Mouse (Mus musculus): ENCODE data around the gene Pdlim7. TPM values are rescaled to one million over a fixed set of nuclear protein-coding genes. Genes with fewer than 3 reads are reported as not detected.
A peak's percentile ranks its signal among the peaks of the same experiment; 100 is the strongest.

Gene Pdlim7
- 329 and 370 TPM in 2 replicates for polyA plus RNA-seq (2014; fragmentation: Nextera tagmentation; extraction: Ambion mirVana)

DNA sequence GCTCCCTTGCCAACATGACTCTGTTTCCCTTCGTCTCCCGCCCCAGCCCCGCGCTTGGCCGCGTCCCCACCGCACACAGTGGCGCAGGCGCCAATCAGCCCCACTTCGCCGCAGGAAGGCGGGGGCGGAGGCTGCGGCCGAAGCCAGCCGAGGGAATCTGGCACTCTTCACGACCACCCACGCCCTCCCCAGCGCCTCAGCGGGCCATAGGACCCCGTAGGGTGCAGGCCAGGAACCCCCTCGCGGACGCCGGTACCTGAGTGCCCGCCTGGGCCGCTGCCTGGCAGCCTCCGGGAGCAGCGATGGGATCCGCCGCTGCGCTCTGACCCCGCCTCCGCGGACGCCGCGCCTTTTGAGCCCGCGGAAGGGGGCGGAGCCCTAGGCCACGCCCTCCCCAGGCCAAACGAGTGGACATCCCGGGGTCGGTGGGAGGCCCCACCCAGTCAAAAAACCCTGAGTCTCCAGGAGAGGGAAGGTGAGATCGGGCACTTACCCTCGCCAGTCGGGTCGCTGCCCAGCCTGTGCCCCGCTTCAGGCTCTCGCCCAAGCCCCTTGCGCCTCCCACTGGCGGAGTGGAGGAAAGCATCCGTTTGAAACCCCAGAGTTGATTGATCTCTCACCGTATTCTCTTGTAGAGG lies at the start of gene Pdlim7:
Pdlim7 (minus strand) TSS at position 566 of the 638 bp plus-strand sequence.
- Histone ChIP-seq H3K9me3 (ENCODE audit: control insufficient read depth, low read length) (no peaks in the 10 kb centered on the region), H3K27me3 (ENCODE audit: control insufficient read depth, insufficient read depth, low read length) (peaks cover 14% of the 10 kb centered on the region), H3K4me3 (ENCODE audit: control insufficient read depth in 1 of 2, insufficient read depth in 1 of 2, low read depth in 1 of 2, low read length in 2 of 2) (peak within 1 kb of the TSS; percentile 84 to 99), H3K4me1 (ENCODE audit: control insufficient read depth in 2 of 2, insufficient read depth in 2 of 2, low read length in 2 of 2) (peaks cover 29 to 40% of the 10 kb centered on the region in 2 experiments), H3K9ac (ENCODE audit: low read length) (peak within 1 kb of the TSS; percentile 99), H3K4me2 (ENCODE audit: low read length) (peak within 1 kb of the TSS; percentile 92), H3K36me3 (ENCODE audit: control insufficient read depth, insufficient read depth, low read length) (peaks cover 31% of the 10 kb centered on the region), H3K27ac (replicated peaks in 1 of 2; ENCODE audit: control insufficient read depth in 1 of 2, insufficient read depth in 1 of 2, low read depth in 2 of 2, low read length in 2 of 2) (peak within 1 kb of the TSS; percentile 97 to 99)
- ATAC-seq (ENCODE audit: insufficient number of reproducible peaks, insufficient read depth, low FRiP score, low read depth) = peak; percentile 40; the same call in 1 of the 2 replicates
- WGBS = under 1% methylated on average over 55 of the region's 55 CpGs

- H3K4me2 ChIP-seq (ENCODE audit: low read length) = no peak overlapping the region
- no peaks in the 10 kb centered on the region for H3K9me3 ChIP-seq (ENCODE audit: control insufficient read depth, low read length)
- H3K4me3 ChIP-seq (ENCODE audit: control insufficient read depth in 1 of 2, insufficient read depth in 1 of 2, low read depth in 1 of 2, low read length in 2 of 2) = no peak overlapping the region
- H3K4me1 ChIP-seq (ENCODE audit: control insufficient read depth in 2 of 2, insufficient read depth in 2 of 2, low read length in 2 of 2) = 0 out of 4 replicates have a peak, but pooled peaks cover 0 to 3% of the 10 kb centered on the region in 2 experiments
- no peak overlapping the region for H3K9ac ChIP-seq (ENCODE audit: low read length)
- H3K27ac ChIP-seq (replicated peaks in 1 of 2; ENCODE audit: control insufficient read depth in 1 of 2, insufficient read depth in 1 of 2, low read depth in 2 of 2, low read length in 2 of 2) = no peak overlapping the region
- H3K27me3 ChIP-seq (ENCODE audit: control insufficient read depth, insufficient read depth, low read length) = no peaks in the 10 kb centered on the region
- no peak for ATAC-seq (ENCODE audit: insufficient number of reproducible peaks, insufficient read depth, low FRiP score, low read depth)
- peaks cover 48% of the 10 kb centered on the region for H3K36me3 ChIP-seq (ENCODE audit: control insufficient read depth, insufficient read depth, low read length)
- 79% methylated on average over 6 of the region's 6 CpGs for WGBS
Measured at GRCm38 (mm10) chr13:55557499-55557898, 44.0 kb upstream of the Pdlim7 start.

DNA sequence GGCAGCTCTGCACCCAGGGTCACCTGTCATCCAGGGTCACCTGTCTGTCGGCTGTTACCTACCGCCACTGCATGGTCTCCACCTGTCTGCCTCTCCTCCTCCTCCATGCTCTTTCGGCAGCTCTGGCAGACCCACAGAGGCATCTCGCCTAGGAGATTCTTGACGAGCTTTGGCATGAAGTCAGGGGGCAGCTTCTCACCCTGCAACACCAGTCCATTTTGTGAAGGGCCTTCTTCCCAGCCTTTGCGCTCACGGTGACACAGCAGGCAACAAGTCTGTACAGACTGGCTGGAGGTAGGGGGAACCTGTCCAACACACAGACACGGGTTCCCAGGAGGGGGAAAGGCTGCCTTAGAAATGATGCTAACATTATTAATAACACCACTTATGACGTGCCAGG lies 42.4 kb upstream of the Pdlim7 start:
- ATAC-seq (ENCODE audit: insufficient number of reproducible peaks, insufficient read depth, low FRiP score, low read depth) = no peak
- H3K4me1 ChIP-seq (ENCODE audit: control insufficient read depth in 2 of 2, insufficient read depth in 2 of 2, low read length in 2 of 2) = 0 out of 4 replicates have a peak, but pooled peaks cover 0 to 3% of the 10 kb centered on the region in 2 experiments
- H3K4me2 ChIP-seq (ENCODE audit: low read length) = no peak overlapping the region
- no peak overlapping the region for H3K4me3 ChIP-seq (ENCODE audit: control insufficient read depth in 1 of 2, insufficient read depth in 1 of 2, low read depth in 1 of 2, low read length in 2 of 2)
- H3K9ac ChIP-seq (ENCODE audit: low read length) = no peak overlapping the region
- H3K9me3 ChIP-seq (ENCODE audit: control insufficient read depth, low read length) = no peaks in the 10 kb centered on the region
- peaks cover 57% of the 10 kb centered on the region for H3K36me3 ChIP-seq (ENCODE audit: control insufficient read depth, insufficient read depth, low read length)
- no peaks in the 10 kb centered on the region for H3K27me3 ChIP-seq (ENCODE audit: control insufficient read depth, insufficient read depth, low read length)
- no peak overlapping the region for H3K27ac ChIP-seq (replicated peaks in 1 of 2; ENCODE audit: control insufficient read depth in 1 of 2, insufficient read depth in 1 of 2, low read depth in 2 of 2, low read length in 2 of 2)
- WGBS = 88% methylated on average over 9 of the region's 9 CpGs

- Histone ChIP-seq H3K4me3 (ENCODE audit: control insufficient read depth in 1 of 2, insufficient read depth in 1 of 2, low read depth in 1 of 2, low read length in 2 of 2) (no peak overlapping the region), H3K9ac (ENCODE audit: low read length) (no peak overlapping the region), H3K4me2 (ENCODE audit: low read length) (no peak overlapping the region), H3K27me3 (ENCODE audit: control insufficient read depth, insufficient read depth, low read length) (no peaks in the 10 kb centered on the region), H3K4me1 (ENCODE audit: control insufficient read depth in 2 of 2, insufficient read depth in 2 of 2, low read length in 2 of 2) (no peaks in the 10 kb centered on the region), H3K27ac (replicated peaks in 1 of 2; ENCODE audit: control insufficient read depth in 1 of 2, insufficient read depth in 1 of 2, low read depth in 2 of 2, low read length in 2 of 2) (no peak overlapping the region), H3K9me3 (ENCODE audit: control insufficient read depth, low read length) (no peaks in the 10 kb centered on the region), H3K36me3 (ENCODE audit: control insufficient read depth, insufficient read depth, low read length) (peaks cover 94% of the 10 kb centered on the region)
- 84% methylated on average over 15 of the region's 15 CpGs for WGBS
- no peak for ATAC-seq (ENCODE audit: insufficient number of reproducible peaks, insufficient read depth, low FRiP score, low read depth)
Measured at GRCm38 (mm10) chr13:55549061-55549460, 35.6 kb upstream of the Pdlim7 start.

- no peaks in the 10 kb centered on the region for H3K27me3 ChIP-seq (ENCODE audit: control insufficient read depth, insufficient read depth, low read length)
- ATAC-seq (ENCODE audit: insufficient number of reproducible peaks, insufficient read depth, low FRiP score, low read depth) = no peak
- H3K36me3 ChIP-seq (ENCODE audit: control insufficient read depth, insufficient read depth, low read length) = peaks cover 94% of the 10 kb centered on the region
- no peaks in the 10 kb centered on the region for H3K9me3 ChIP-seq (ENCODE audit: control insufficient read depth, low read length)
- no peak overlapping the region for H3K4me2 ChIP-seq (ENCODE audit: low read length)
- no peaks in the 10 kb centered on the region for H3K4me1 ChIP-seq (ENCODE audit: control insufficient read depth in 2 of 2, insufficient read depth in 2 of 2, low read length in 2 of 2)
- 74% methylated on average over 5 of the region's 5 CpGs for WGBS
- no peak overlapping the region for H3K4me3 ChIP-seq (ENCODE audit: control insufficient read depth in 1 of 2, insufficient read depth in 1 of 2, low read depth in 1 of 2, low read length in 2 of 2)
- H3K9ac ChIP-seq (ENCODE audit: low read length) = no peak overlapping the region
- H3K27ac ChIP-seq (replicated peaks in 1 of 2; ENCODE audit: control insufficient read depth in 1 of 2, insufficient read depth in 1 of 2, low read depth in 2 of 2, low read length in 2 of 2) = no peak overlapping the region
Measured at GRCm38 (mm10) chr13:55548426-55548825, 35.0 kb upstream of the Pdlim7 start.

DNA sequence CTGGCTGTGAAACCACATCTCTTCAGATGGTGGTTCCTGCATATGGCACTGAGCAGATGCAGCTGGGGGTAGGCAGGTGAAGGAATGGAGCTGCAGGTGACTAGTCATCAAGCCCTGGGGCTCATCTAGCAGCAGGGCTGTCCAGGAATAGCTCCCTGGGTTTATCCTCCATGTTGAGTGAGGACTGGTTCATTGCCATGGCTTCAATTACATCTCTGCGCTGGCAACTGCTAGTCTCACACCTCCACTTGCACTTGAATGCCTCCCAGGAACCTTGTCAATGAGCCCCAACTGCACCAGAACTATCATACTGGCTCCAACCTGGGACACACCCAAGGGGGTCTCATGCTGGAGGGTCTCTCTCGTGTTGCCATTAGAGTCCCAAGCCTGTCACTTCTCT lies 34.4 kb upstream of the Pdlim7 start:
- no peak for ATAC-seq (ENCODE audit: insufficient number of reproducible peaks, insufficient read depth, low FRiP score, low read depth)
- Histone ChIP-seq H3K9me3 (ENCODE audit: control insufficient read depth, low read length) (no peaks in the 10 kb centered on the region), H3K4me3 (ENCODE audit: control insufficient read depth in 1 of 2, insufficient read depth in 1 of 2, low read depth in 1 of 2, low read length in 2 of 2) (no peak overlapping the region), H3K27ac (replicated peaks in 1 of 2; ENCODE audit: control insufficient read depth in 1 of 2, insufficient read depth in 1 of 2, low read depth in 2 of 2, low read length in 2 of 2) (no peak overlapping the region), H3K27me3 (ENCODE audit: control insufficient read depth, insufficient read depth, low read length) (no peaks in the 10 kb centered on the region), H3K36me3 (ENCODE audit: control insufficient read depth, insufficient read depth, low read length) (peaks cover 94% of the 10 kb centered on the region), H3K4me1 (ENCODE audit: control insufficient read depth in 2 of 2, insufficient read depth in 2 of 2, low read length in 2 of 2) (no peaks in the 10 kb centered on the region), H3K9ac (ENCODE audit: low read length) (no peak overlapping the region), H3K4me2 (ENCODE audit: low read length) (no peak overlapping the region)
- 84% methylated on average over 2 of the region's 2 CpGs for WGBS

DNA sequence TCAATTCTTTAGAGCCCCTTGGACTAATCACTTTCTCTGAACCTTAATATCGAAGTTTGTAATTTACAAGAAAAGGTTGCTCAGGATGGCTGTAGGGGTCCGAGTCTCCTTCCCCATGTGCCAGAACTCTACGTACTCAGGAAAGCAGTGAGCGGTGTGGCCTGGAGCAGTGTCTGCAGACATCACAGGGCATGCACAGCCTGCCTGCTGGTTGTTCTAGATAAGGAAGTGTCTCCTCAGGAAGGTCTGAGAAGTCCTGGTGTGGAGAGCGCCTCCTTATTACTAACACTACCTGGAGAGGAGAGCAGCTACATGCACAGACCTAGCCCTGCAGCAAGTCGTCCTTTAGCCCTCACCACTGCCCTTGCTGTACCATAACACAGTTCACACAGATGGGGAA lies 31.3 kb upstream of the Pdlim7 start:
- Histone ChIP-seq H3K4me1 (ENCODE audit: control insufficient read depth in 2 of 2, insufficient read depth in 2 of 2, low read length in 2 of 2) (no peaks in the 10 kb centered on the region), H3K27me3 (ENCODE audit: control insufficient read depth, insufficient read depth, low read length) (no peaks in the 10 kb centered on the region), H3K9ac (ENCODE audit: low read length) (no peak overlapping the region), H3K36me3 (ENCODE audit: control insufficient read depth, insufficient read depth, low read length) (peaks cover 96% of the 10 kb centered on the region), H3K4me2 (ENCODE audit: low read length) (no peak overlapping the region), H3K4me3 (ENCODE audit: control insufficient read depth in 1 of 2, insufficient read depth in 1 of 2, low read depth in 1 of 2, low read length in 2 of 2) (no peak overlapping the region), H3K27ac (replicated peaks in 1 of 2; ENCODE audit: control insufficient read depth in 1 of 2, insufficient read depth in 1 of 2, low read depth in 2 of 2, low read length in 2 of 2) (no peak overlapping the region), H3K9me3 (ENCODE audit: control insufficient read depth, low read length) (no peaks in the 10 kb centered on the region)
- 80% methylated on average over 6 of the region's 6 CpGs for WGBS
- ATAC-seq (ENCODE audit: insufficient number of reproducible peaks, insufficient read depth, low FRiP score, low read depth) = no peak

- H3K4me1 ChIP-seq (ENCODE audit: control insufficient read depth in 2 of 2, insufficient read depth in 2 of 2, low read length in 2 of 2) = no peaks in the 10 kb centered on the region
- no peak for ATAC-seq (ENCODE audit: insufficient number of reproducible peaks, insufficient read depth, low FRiP score, low read depth)
- no peak overlapping the region for H3K27ac ChIP-seq (replicated peaks in 1 of 2; ENCODE audit: control insufficient read depth in 1 of 2, insufficient read depth in 1 of 2, low read depth in 2 of 2, low read length in 2 of 2)
- no peak overlapping the region for H3K4me3 ChIP-seq (ENCODE audit: control insufficient read depth in 1 of 2, insufficient read depth in 1 of 2, low read depth in 1 of 2, low read length in 2 of 2)
- H3K27me3 ChIP-seq (ENCODE audit: control insufficient read depth, insufficient read depth, low read length) = no peaks in the 10 kb centered on the region
- H3K36me3 ChIP-seq (ENCODE audit: control insufficient read depth, insufficient read depth, low read length) = peaks cover 96% of the 10 kb centered on the region
- no peaks in the 10 kb centered on the region for H3K9me3 ChIP-seq (ENCODE audit: control insufficient read depth, low read length)
- 86% methylated on average over 8 of the region's 8 CpGs for WGBS
- H3K9ac ChIP-seq (ENCODE audit: low read length) = no peak overlapping the region
- no peak overlapping the region for H3K4me2 ChIP-seq (ENCODE audit: low read length)
Measured at GRCm38 (mm10) chr13:55543447-55543846, 30.0 kb upstream of the Pdlim7 start.

All from heart, embryonic 14.5 days (tissue).